In the genomic region with DNA sequence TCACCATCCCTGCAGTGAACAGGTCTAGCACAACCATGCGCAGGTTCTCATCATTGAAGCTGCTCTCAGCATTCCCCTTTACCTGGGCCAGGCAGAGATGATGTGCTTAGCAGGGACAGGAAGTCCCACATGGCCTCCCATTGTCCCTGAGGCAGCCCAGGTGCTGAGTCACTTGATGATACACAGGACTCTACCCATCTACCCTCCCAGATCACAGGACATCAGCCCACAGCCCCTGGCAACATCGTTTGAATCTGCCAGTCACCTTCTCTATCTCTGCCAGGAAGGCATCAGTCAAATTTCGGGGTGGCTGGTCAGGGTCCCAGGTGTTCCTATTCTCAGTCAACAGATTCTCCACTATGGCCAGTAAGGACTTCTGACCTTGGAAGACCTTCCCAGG, we compare ENCODE assay signal across 26 mouse cellular contexts. TPM values are rescaled to one million over a fixed set of nuclear protein-coding genes. Genes with fewer than 3 reads are reported as not detected.
DNase-seq lines count a peak whose midpoint lies in the region; ATAC-seq and TF ChIP-seq lines count a peak whose summit lies in the region.
"Had no signal": no experiment of that assay in that cellular context is flagged by ENCODE, and none has a peak within 500 bp of the region (broad histone marks: within the 10 kb centered on the region; RNA-seq: fewer than 3 reads in every experiment).

No protein-coding gene starts in this region.

- H3K4me1 ChIP-seq in heart, embryonic 12.5 days (replicated peaks): no peaks in the 10 kb centered on the region
- no peaks in the 10 kb centered on the region for H3K4me1 ChIP-seq in heart, embryonic 10.5 days
- H3K4me1 ChIP-seq in liver, adult 2 months (ENCODE audit: control insufficient read depth, insufficient read depth, low read length): peaks cover 32% of the 10 kb centered on the region
- H3K4me1 ChIP-seq in liver, postnatal 0 days (ENCODE audit: insufficient read depth): no peaks in the 10 kb centered on the region; the same call in 1 of the 2 replicates

- intact Hi-C loops in heart, postnatal 36 days (cut with DNase I): no loop called here

- H3K4me3 ChIP-seq in heart, embryonic 12.5 days: no peak overlapping the region
- H3K4me3 ChIP-seq in heart, embryonic 10.5 days: no peak overlapping the region
- H3K4me3 ChIP-seq in liver, adult 2 months (ENCODE audit: insufficient read depth, low read depth, low read length): no peak overlapping the region
- H3K4me3 ChIP-seq in liver, postnatal 0 days (ENCODE audit: low read depth, low read length): no peak overlapping the region

- TF ChIP-seq EP300 in liver, postnatal 0 days (IDR thresholded peaks at IDR 0.05; ENCODE audit: low read depth): no peak

- 79% methylated on average over 3 of the region's 3 CpGs for WGBS in heart, embryonic 12.5 days
- 78% methylated on average over 3 of the region's 3 CpGs for WGBS in heart, embryonic 10.5 days
- 69% methylated on average over 3 of the region's 3 CpGs for WGBS in liver, adult 2 months
- 79% methylated on average over 3 of the region's 3 CpGs for WGBS in liver, postnatal 0 days (ENCODE audit: insufficient replicate concordance)

- no peaks in the 10 kb centered on the region for H3K9me3 ChIP-seq in heart, embryonic 12.5 days (replicated peaks)
- H3K9me3 ChIP-seq in heart, embryonic 10.5 days: no peaks in the 10 kb centered on the region
- no peaks in the 10 kb centered on the region for H3K9me3 ChIP-seq in liver, postnatal 0 days (ENCODE audit: low read length)
- H3K9me3 ChIP-seq: G1E had no signal

- TF ChIP-seq POLR2A in liver, adult 2 months (IDR thresholded peaks at IDR 0.05; ENCODE audit: extremely low read depth, insufficient read depth, low read length): no peak

- no peaks in the 10 kb centered on the region for H3K27me3 ChIP-seq in heart, embryonic 12.5 days (replicated peaks)
- no peaks in the 10 kb centered on the region for H3K27me3 ChIP-seq in heart, embryonic 10.5 days (ENCODE audit: insufficient read depth, poor library complexity, severe bottlenecking)
- H3K27me3 ChIP-seq in liver, adult 2 months (ENCODE audit: control insufficient read depth, insufficient read depth, low read length): no peaks in the 10 kb centered on the region
- no peaks in the 10 kb centered on the region for H3K27me3 ChIP-seq in liver, postnatal 0 days (ENCODE audit: insufficient read depth, low read length)

- H3K4me2 ChIP-seq in heart, embryonic 12.5 days: no peak overlapping the region
- no peak overlapping the region for H3K4me2 ChIP-seq in liver, postnatal 0 days (ENCODE audit: low read depth, low read length)

- H3K36me3 ChIP-seq in heart, embryonic 12.5 days: no peaks in the 10 kb centered on the region
- no peaks in the 10 kb centered on the region for H3K36me3 ChIP-seq in heart, embryonic 10.5 days
- H3K36me3 ChIP-seq in liver, adult 2 months (ENCODE audit: control insufficient read depth, insufficient read depth, low read length): peaks cover 18% of the 10 kb centered on the region
- no peaks in the 10 kb centered on the region for H3K36me3 ChIP-seq in liver, postnatal 0 days (replicated peaks; ENCODE audit: insufficient read depth, low read length)
- H3K36me3 ChIP-seq: G1E had no signal

- H3K79me2 ChIP-seq in liver, adult 2 months (ENCODE audit: control insufficient read depth, insufficient read depth, low read length): peaks cover 7% of the 10 kb centered on the region; the same call in 1 of the 2 replicates

- peak; percentile 77 for DNase-seq in heart, adult 11 months
- peak; percentile 46 for DNase-seq in heart, embryonic 10.5 days (ENCODE audit: low spot score)
- DNase-seq in heart, postnatal 36 days: no peak
- DNase-seq in liver, adult 2 months (ENCODE audit: extremely low read depth, low read depth, low spot score): peak; percentile 45
- no peak for DNase-seq in liver, postnatal 0 days
- DNase-seq: adrenal gland, adult 2 months; adrenal gland, adult 8-10 months; adrenal gland, postnatal 10 days; adrenal gland, postnatal 14 days; adrenal gland, postnatal 25 days; adrenal gland, postnatal 36 days; B cell, adult 2 months; cerebellum, adult 11 months; cerebellum, adult 11-12 months; cerebellum, adult 18-20 months had no signal

- TF ChIP-seq CTCF in liver, adult 2 months (IDR thresholded peaks at IDR 0.05; ENCODE audit: low read depth, low read length): no peak
- no peak for TF ChIP-seq CTCF in liver, postnatal 0 days (IDR thresholded peaks at IDR 0.05; ENCODE audit: low read depth)

- no peak overlapping the region for H3K9ac ChIP-seq in heart, embryonic 12.5 days
- no peak overlapping the region for H3K9ac ChIP-seq in liver, adult 2 months (ENCODE audit: low read depth, low read length)
- no peak overlapping the region for H3K9ac ChIP-seq in liver, postnatal 0 days (replicated peaks)

- ATAC-seq in heart, embryonic 12.5 days (ENCODE audit: insufficient number of reproducible peaks, low FRiP score): no peak
- no peak for ATAC-seq in liver, postnatal 0 days
- ATAC-seq: activated CD4-positive, CD25-positive, alpha-beta regulatory T cell, adult 4 months; CD4-positive, CD25-positive, alpha-beta regulatory T cell, adult 4 months; Patski had no signal

- H3K27ac ChIP-seq in heart, embryonic 12.5 days (ENCODE audit: poor library complexity, severe bottlenecking): no peak overlapping the region
- no peak overlapping the region for H3K27ac ChIP-seq in heart, embryonic 10.5 days
- H3K27ac ChIP-seq in liver, adult 2 months (replicated peaks; ENCODE audit: insufficient read depth, low read depth, low read length): 0 out of 2 replicates have a peak overlapping the region, but pooled peaks have one; percentile 1
- no peak overlapping the region for H3K27ac ChIP-seq in liver, postnatal 0 days (ENCODE audit: low read depth)

RNA-seq across cellular contexts. Expression of a gene that starts 2.8 kb away (rescaled TPM):
- 0.15 TPM in 1 of 2 replicates, not detected in the other for polyA plus RNA-seq in heart, embryonic 12.5 days (2016; fragmentation: Nextera tagmentation; extraction: Ambion mirVana)
- 0.75 TPM in 1 of 2 replicates, not detected in the other for polyA plus RNA-seq in heart, embryonic 10.5 days (2016; fragmentation: Nextera tagmentation; extraction: Ambion mirVana)
- not detected for total RNA-seq in heart, postnatal 36 days (2021)
- 729 and 912 TPM in 2 replicates for total RNA-seq in liver, adult 2 months (2014; rRNA removed)
- polyA plus RNA-seq in liver, adult 2 months (2012; rRNA removed): 1,682 and 1,823 TPM in 2 replicates
- polyA plus RNA-seq in liver, postnatal 0 days (2015; fragmentation: Nextera tagmentation; extraction: Ambion mirVana): 384 and 387 TPM in 2 replicates
- total RNA-seq: adrenal gland, adult 18-20 months; CH12.LX; ES-E14; MEL had no signal
- polyA plus RNA-seq: activated CD4-positive, CD25-positive, alpha-beta regulatory T cell, adult 4 months; brain, embryonic 14.5 days; C2C12; CD4-positive, CD25-positive, alpha-beta regulatory T cell, adult 4 months; G1E had no signal

RNA-seq across cellular contexts. Expression of a gene that starts 10.3 kb away (rescaled TPM):
- polyA plus RNA-seq in heart, embryonic 12.5 days (2016; fragmentation: Nextera tagmentation; extraction: Ambion mirVana): not detected in 2 replicates
- polyA plus RNA-seq in heart, embryonic 10.5 days (2016; fragmentation: Nextera tagmentation; extraction: Ambion mirVana): not detected in 2 replicates
- under 1 TPM; 0.22 to 0.36 TPM for total RNA-seq in heart, postnatal 36 days (2021)
- total RNA-seq in liver, adult 2 months (2014; rRNA removed): 0.46 and 0.54 TPM in 2 replicates
- 0.32 and 0.91 TPM in 2 replicates for polyA plus RNA-seq in liver, adult 2 months (2012; rRNA removed)
- 0.20 and 0.25 TPM in 2 replicates for polyA plus RNA-seq in liver, postnatal 0 days (2015; fragmentation: Nextera tagmentation; extraction: Ambion mirVana)
- total RNA-seq: adrenal gland, postnatal 14 days; adrenal gland, postnatal 36 days; CH12.LX; ES-E14; G1E; MEL had no signal
- polyA plus RNA-seq: activated CD4-positive, CD25-positive, alpha-beta regulatory T cell, adult 4 months; adrenal gland, adult 2 months; brain, embryonic 14.5 days; C2C12; CD4-positive, CD25-positive, alpha-beta regulatory T cell, adult 4 months; G1E; Patski had no signal

RNA-seq across cellular contexts. Expression of a gene that starts 24.1 kb away (rescaled TPM):
- 7.3 and 8.0 TPM in 2 replicates for polyA plus RNA-seq in heart, embryonic 12.5 days (2016; fragmentation: Nextera tagmentation; extraction: Ambion mirVana)
- 3.2 and 3.9 TPM in 2 replicates for polyA plus RNA-seq in heart, embryonic 10.5 days (2016; fragmentation: Nextera tagmentation; extraction: Ambion mirVana)
- 10 to 100 TPM; 25.6 to 25.8 TPM for total RNA-seq in heart, postnatal 36 days (2021)
- 83.3 and 105 TPM in 2 replicates for total RNA-seq in liver, adult 2 months (2014; rRNA removed)
- 316 and 337 TPM in 2 replicates for polyA plus RNA-seq in liver, adult 2 months (2012; rRNA removed)
- polyA plus RNA-seq in liver, postnatal 0 days (2015; fragmentation: Nextera tagmentation; extraction: Ambion mirVana): 42.0 and 44.9 TPM in 2 replicates
- total RNA-seq: MEL had no signal
- polyA plus RNA-seq: G1E had no signal

RNA-seq across cellular contexts. Expression of a gene that starts 29.1 kb away (rescaled TPM):
- not detected in 2 replicates for polyA plus RNA-seq in heart, embryonic 12.5 days (2016; fragmentation: Nextera tagmentation; extraction: Ambion mirVana)
- not detected in 2 replicates for polyA plus RNA-seq in heart, embryonic 10.5 days (2016; fragmentation: Nextera tagmentation; extraction: Ambion mirVana)
- total RNA-seq in heart, postnatal 36 days (2021): not detected
- 46.2 and 99.8 TPM in 2 replicates for total RNA-seq in liver, adult 2 months (2014; rRNA removed)
- 103 and 162 TPM in 2 replicates for polyA plus RNA-seq in liver, adult 2 months (2012; rRNA removed)
- 216 and 246 TPM in 2 replicates for polyA plus RNA-seq in liver, postnatal 0 days (2015; fragmentation: Nextera tagmentation; extraction: Ambion mirVana)
- total RNA-seq: adrenal gland, adult 18-20 months; adrenal gland, postnatal 25 days; CH12.LX; ES-E14; MEL had no signal
- polyA plus RNA-seq: activated CD4-positive, CD25-positive, alpha-beta regulatory T cell, adult 4 months; adrenal gland, adult 2 months; brain, embryonic 14.5 days; C2C12; CD4-positive, CD25-positive, alpha-beta regulatory T cell, adult 4 months; G1E; Patski had no signal

RNA-seq across cellular contexts. Expression of a gene that starts 50.0 kb away (rescaled TPM):
- polyA plus RNA-seq in heart, embryonic 12.5 days (2016; fragmentation: Nextera tagmentation; extraction: Ambion mirVana): 475 and 496 TPM in 2 replicates
- polyA plus RNA-seq in heart, embryonic 10.5 days (2016; fragmentation: Nextera tagmentation; extraction: Ambion mirVana): 351 and 390 TPM in 2 replicates
- total RNA-seq in heart, postnatal 36 days (2021): 100 to 1,000 TPM; 702 to 740 TPM
- 931 and 1,175 TPM in 2 replicates for total RNA-seq in liver, adult 2 months (2014; rRNA removed)
- 441 and 456 TPM in 2 replicates for polyA plus RNA-seq in liver, adult 2 months (2012; rRNA removed)
- polyA plus RNA-seq in liver, postnatal 0 days (2015; fragmentation: Nextera tagmentation; extraction: Ambion mirVana): 642 and 691 TPM in 2 replicates

Comparison
In these comparisons a context has a peak if more than half of its experiments do, and no peak if none do; other contexts are left out.
1. DNase-seq: peak in heart, adult 11 months (single experiment), heart, embryonic 10.5 days (single experiment) and liver, adult 2 months (single experiment); none in heart, postnatal 36 days (0 of 2) and liver, postnatal 0 days (single experiment).
2. RNA of a gene that starts 2.8 kb away (polyA plus RNA-seq): 1,682 to 1,823 TPM in liver, adult 2 months and 384 to 387 TPM in liver, postnatal 0 days; 0.75 TPM in heart, embryonic 10.5 days and 0.15 TPM in heart, embryonic 12.5 days; every median in the first group is over 100 times any median in the second.